Mouse (Mus musculus) stomach, embryonic 16.5 days (tissue): ENCODE data around the gene Map3k12. TPM values are rescaled to one million over a fixed set of nuclear protein-coding genes. Genes with fewer than 3 reads are reported as not detected.

ENCODE experiments used
- ATAC-seq: fragments of 200-750 bp; cut with Nextera tagmentation; 2 replicates; pipeline ENCODE4 v1.8.0; 2017; ENCODE audit warnings: moderate number of reproducible peaks, moderate TSS enrichment; ENCODE audit not compliant: insufficient read depth, low FRiP score
- H3K27ac ChIP-seq: fragments of 300-500 bp; sonication (generic); 2 replicates; pipeline ENCODE4 v1.5.1; 2014; ENCODE audit warnings: low read length
- H3K27me3 ChIP-seq: fragments of 300-500 bp; sonication (generic); 2 replicates; pipeline ENCODE4 v1.6.1; 2014; ENCODE audit warnings: low read length, control low read depth, mixed read lengths; ENCODE audit not compliant: control insufficient read depth, insufficient read depth
- H3K36me3 ChIP-seq: fragments of 300-500 bp; sonication (generic); 2 replicates; pipeline ENCODE4 v1.6.1; 2014; ENCODE audit warnings: low read length; ENCODE audit not compliant: control insufficient read depth, insufficient read depth
- H3K4me1 ChIP-seq: fragments of 300-500 bp; sonication (generic); 2 replicates; pipeline ENCODE4 v1.6.1; 2014; ENCODE audit warnings: low read length, control low read depth, mixed read lengths; ENCODE audit not compliant: control insufficient read depth, insufficient read depth
- H3K4me2 ChIP-seq: fragments of 300-500 bp; sonication (generic); 2 replicates; pipeline ENCODE4 v1.6.1; 2014; ENCODE audit warnings: low read depth, low read length, mixed read lengths
- H3K4me3 ChIP-seq: fragments of 300-500 bp; sonication (generic); replicated peaks from 2 replicates; pipeline ENCODE4 v1.5.1; 2014; ENCODE audit warnings: mild to moderate bottlenecking, low read length
- H3K9ac ChIP-seq: fragments of 300-500 bp; sonication (generic); 2 replicates; pipeline ENCODE4 v1.6.1; 2014; ENCODE audit warnings: low read length
- H3K9me3 ChIP-seq: fragments of 300-500 bp; sonication (generic); replicated peaks from 2 replicates; pipeline ENCODE4 v1.6.1; 2016; ENCODE audit warnings: low read length, control low read depth; ENCODE audit not compliant: control insufficient read depth
- WGBS: fragments of 180-500 bp; shearing (Covaris S2); extraction: QIAGEN DNeasy Blood & Tissue Kit; methylation state at CpG from one replicate; pipeline ENCODE4 v1.1.7; 2014; 5-methylcytosine and 5-hydroxymethylcytosine counted together
- polyA plus RNA-seq: library from polyadenylated mRNA; unstranded; fragments of >200 nt; fragmentation: Nextera tagmentation; extraction: Ambion mirVana; gene quantifications from 2 replicates; pipeline ENCODE4 v1.2.1, GENCODE M21; 2015

The Map3k12 gene
- polyA plus RNA-seq, 1 experiment from 2014 or later = 15.1 TPM

DNA sequence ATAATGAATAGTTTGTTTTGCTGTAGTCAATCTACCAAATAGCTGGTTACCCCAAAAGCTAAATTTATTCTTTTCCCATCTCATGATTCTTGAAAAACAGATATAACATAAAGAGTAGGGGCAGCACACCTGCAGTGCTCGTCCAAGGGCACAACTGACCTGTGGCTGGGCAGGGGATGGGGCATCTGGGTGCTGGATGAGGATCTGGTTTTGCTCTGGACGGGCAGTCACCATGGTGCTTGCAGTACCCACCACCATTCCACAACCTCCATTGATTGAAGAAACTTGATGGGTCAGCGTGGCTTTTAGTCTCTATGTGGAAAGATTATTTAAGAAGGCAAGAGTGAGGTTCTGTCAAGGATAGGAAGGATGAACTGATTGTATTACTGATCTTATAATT is 29.4 kb upstream of the Map3k12 start:
- Histone ChIP-seq H3K9me3 (no peaks in the 10 kb centered on the region), H3K27ac (no peak overlapping the region), H3K4me3 (no peak overlapping the region), H3K4me1 (no peaks in the 10 kb centered on the region), H3K36me3 (peaks cover 32% of the 10 kb centered on the region), H3K9ac (no peak overlapping the region), H3K27me3 (no peaks in the 10 kb centered on the region), H3K4me2 (no peak overlapping the region)
- no peak for ATAC-seq
- WGBS = 92% methylated on average over 3 of the region's 3 CpGs

- peaks cover 28% of the 10 kb centered on the region for H3K36me3 ChIP-seq
- WGBS = 93% methylated on average over 4 of the region's 4 CpGs
- no peak for ATAC-seq
Observed at GRCm38 (mm10) chr15:102544801-102545200, 27.9 kb upstream of the Map3k12 start.

GRCm38 (mm10) chr15:102533926-102534325 is 17.1 kb upstream of the Map3k12 start:
- H3K36me3 ChIP-seq = peaks cover 20% of the 10 kb centered on the region
- WGBS = 91% methylated on average over 7 of the region's 7 CpGs

More at GRCm38 (mm10) chr15:102544801-102545200, 27.9 kb upstream of the Map3k12 start:
- H3K4me1 ChIP-seq = no peaks in the 10 kb centered on the region
- no peak overlapping the region for H3K9ac ChIP-seq
- no peak overlapping the region for H3K4me3 ChIP-seq
- H3K27me3 ChIP-seq = no peaks in the 10 kb centered on the region
- no peaks in the 10 kb centered on the region for H3K9me3 ChIP-seq
- no peak overlapping the region for H3K4me2 ChIP-seq
- H3K27ac ChIP-seq = no peak overlapping the region

DNA sequence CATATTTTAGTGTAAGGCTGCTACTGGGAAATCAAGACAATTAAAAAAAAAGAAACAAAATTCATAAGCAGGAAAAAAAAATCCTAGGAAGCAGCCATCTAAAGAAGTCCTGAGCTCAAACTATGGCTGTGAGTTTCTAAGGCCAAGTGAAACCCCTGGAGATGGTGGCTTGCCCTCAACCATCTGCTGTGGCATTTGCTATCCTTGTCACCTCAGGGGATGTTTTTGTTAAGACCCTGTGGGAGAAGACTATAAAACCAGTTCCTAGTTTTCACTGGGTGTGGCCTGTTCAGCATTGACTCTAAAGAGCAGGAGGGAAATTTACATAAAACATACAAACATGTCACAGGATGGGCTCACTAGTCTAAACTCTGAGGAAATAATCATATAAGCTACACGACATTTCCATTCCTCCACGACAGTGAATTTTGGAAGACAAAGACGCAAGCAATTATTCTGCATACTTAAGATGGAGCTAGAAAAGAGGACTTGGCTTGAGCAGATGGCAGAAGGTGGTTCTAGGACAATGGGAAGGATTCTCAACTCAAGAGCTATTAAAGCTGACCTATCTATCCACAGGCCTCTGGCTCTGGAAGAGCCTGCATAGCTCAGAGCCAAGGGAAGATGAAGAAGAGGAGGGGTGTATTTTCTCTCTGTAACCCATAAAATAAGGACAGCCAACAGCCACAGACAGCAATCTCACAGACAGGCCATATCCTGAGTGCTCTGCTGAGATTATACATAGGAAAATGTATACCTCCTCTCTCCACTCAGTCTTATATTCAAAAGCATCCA is 15.4 kb upstream of the Map3k12 start:
- H3K9ac ChIP-seq = no peak overlapping the region
- no peak for ATAC-seq
- no peak overlapping the region for H3K4me3 ChIP-seq
- H3K27me3 ChIP-seq = no peaks in the 10 kb centered on the region
- WGBS = 90% methylated on average over 3 of the region's 3 CpGs
- H3K4me1 ChIP-seq = no peaks in the 10 kb centered on the region
- no peaks in the 10 kb centered on the region for H3K9me3 ChIP-seq
- H3K36me3 ChIP-seq = peaks cover 26% of the 10 kb centered on the region
- no peak overlapping the region for H3K27ac ChIP-seq
- no peak overlapping the region for H3K4me2 ChIP-seq

More at GRCm38 (mm10) chr15:102533926-102534325, 17.1 kb upstream of the Map3k12 start:
- no peak overlapping the region for H3K27ac ChIP-seq
- no peaks in the 10 kb centered on the region for H3K27me3 ChIP-seq
- no peak overlapping the region for H3K4me2 ChIP-seq
- no peak overlapping the region for H3K4me3 ChIP-seq
- no peaks in the 10 kb centered on the region for H3K4me1 ChIP-seq
- no peaks in the 10 kb centered on the region for H3K9me3 ChIP-seq
- no peak overlapping the region for H3K9ac ChIP-seq
- ATAC-seq = no peak

DNA sequence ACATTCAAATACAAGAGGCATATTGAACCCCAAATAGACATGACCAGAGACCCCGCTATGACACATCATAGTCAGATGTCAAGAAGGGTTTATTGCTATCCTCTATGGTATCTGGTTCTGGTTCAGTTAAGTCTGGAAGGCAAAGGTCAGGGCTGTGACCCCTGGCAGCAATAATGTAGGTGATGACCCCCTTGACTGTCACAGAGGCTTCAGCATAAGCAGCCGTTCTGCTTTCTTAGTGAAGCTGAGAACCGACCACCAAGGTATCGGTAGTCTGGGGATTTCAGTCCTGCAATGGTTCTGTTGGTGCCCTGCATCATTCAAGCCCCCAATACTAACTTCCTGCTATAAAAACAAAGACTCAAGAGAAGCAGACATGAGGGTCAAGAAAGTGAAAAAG is 14.7 kb upstream of the Map3k12 start:
- Histone ChIP-seq H3K4me2 (no peak overlapping the region), H3K4me3 (no peak overlapping the region), H3K27ac (no peak overlapping the region), H3K9ac (no peak overlapping the region), H3K27me3 (no peaks in the 10 kb centered on the region), H3K4me1 (no peaks in the 10 kb centered on the region), H3K36me3 (peaks cover 22% of the 10 kb centered on the region), H3K9me3 (no peaks in the 10 kb centered on the region)
- ATAC-seq = no peak
- WGBS = 81% methylated on average over 4 of the region's 4 CpGs

DNA sequence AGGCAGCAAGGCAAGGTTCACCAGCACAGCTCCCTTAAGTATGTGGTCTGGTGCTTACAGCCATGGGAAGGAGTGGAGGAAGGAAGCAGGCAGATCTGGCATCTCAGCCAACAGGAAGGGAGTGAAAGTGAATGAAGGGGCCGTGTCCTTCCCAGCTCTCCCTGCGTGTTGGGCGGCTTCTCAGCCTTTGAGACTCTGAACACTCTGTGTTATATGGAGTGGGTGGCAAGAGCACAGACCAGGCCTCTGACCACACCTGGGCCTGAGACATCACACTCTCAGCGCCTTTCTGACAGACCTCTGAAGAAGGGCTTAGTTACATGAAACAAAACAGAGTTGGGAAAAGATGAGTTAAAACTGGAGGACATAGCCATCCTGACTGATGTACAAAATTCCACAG is 13.7 kb upstream of the Map3k12 start:
- Histone ChIP-seq H3K4me2 (no peak overlapping the region), H3K27me3 (no peaks in the 10 kb centered on the region), H3K36me3 (peaks cover 22% of the 10 kb centered on the region), H3K9me3 (no peaks in the 10 kb centered on the region), H3K4me3 (no peak overlapping the region), H3K9ac (no peak overlapping the region), H3K27ac (no peak overlapping the region), H3K4me1 (no peaks in the 10 kb centered on the region)
- no peak for ATAC-seq
- WGBS = 89% methylated on average over 4 of the region's 4 CpGs

DNA sequence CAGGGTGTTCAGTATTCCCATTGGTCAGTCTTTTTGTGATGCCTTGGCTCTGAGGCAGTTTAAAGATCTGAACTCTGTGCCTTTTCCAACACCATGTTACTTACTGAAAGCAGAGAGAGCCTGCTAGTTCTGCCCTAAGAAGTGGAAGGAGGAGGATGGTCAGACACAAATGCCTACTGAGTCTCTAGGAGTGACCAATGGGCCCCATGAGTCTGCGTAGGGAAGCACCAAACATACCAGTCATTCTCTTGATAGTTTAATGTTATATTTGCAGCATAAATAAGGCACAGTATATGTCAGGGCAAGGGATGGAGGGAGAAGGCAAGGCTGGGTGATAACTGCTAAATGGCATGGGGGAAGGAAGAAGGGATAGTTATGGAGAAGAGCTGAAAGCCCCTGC is 11.5 kb upstream of the Map3k12 start:
- Histone ChIP-seq H3K27ac (no peak overlapping the region), H3K4me3 (no peak overlapping the region), H3K4me2 (no peak overlapping the region), H3K9ac (no peak overlapping the region), H3K27me3 (no peaks in the 10 kb centered on the region), H3K36me3 (peaks cover 18% of the 10 kb centered on the region; the same call in 1 of the 2 replicates), H3K4me1 (no peaks in the 10 kb centered on the region), H3K9me3 (no peaks in the 10 kb centered on the region)
- 95% methylated on average over 1 of the region's 1 CpGs for WGBS
- no peak for ATAC-seq

- H3K4me1 ChIP-seq = no peaks in the 10 kb centered on the region
- no peak for ATAC-seq
- H3K27me3 ChIP-seq = no peaks in the 10 kb centered on the region
- H3K27ac ChIP-seq = no peak overlapping the region
- H3K9ac ChIP-seq = no peak overlapping the region
- H3K4me2 ChIP-seq = no peak overlapping the region
- WGBS = 70% methylated on average over 3 of the region's 3 CpGs
- H3K36me3 ChIP-seq = peaks cover 18% of the 10 kb centered on the region; the same call in 1 of the 2 replicates
- no peak overlapping the region for H3K4me3 ChIP-seq
- no peaks in the 10 kb centered on the region for H3K9me3 ChIP-seq
Observed at GRCm38 (mm10) chr15:102527936-102528335, 11.1 kb upstream of the Map3k12 start.

GRCm38 (mm10) chr15:102526111-102527002 is 9.5 kb upstream of the Map3k12 start:
- ATAC-seq = no peak
- Histone ChIP-seq H3K27me3 (no peaks in the 10 kb centered on the region), H3K4me3 (no peak overlapping the region), H3K27ac (no peak overlapping the region), H3K9ac (no peak overlapping the region), H3K4me2 (no peak overlapping the region), H3K9me3 (no peaks in the 10 kb centered on the region), H3K4me1 (no peaks in the 10 kb centered on the region), H3K36me3 (peaks cover 23% of the 10 kb centered on the region)
- WGBS = 74% methylated on average over 6 of the region's 6 CpGs
